Mouse (Mus musculus): ENCODE data around the gene Rps29.

DNA sequence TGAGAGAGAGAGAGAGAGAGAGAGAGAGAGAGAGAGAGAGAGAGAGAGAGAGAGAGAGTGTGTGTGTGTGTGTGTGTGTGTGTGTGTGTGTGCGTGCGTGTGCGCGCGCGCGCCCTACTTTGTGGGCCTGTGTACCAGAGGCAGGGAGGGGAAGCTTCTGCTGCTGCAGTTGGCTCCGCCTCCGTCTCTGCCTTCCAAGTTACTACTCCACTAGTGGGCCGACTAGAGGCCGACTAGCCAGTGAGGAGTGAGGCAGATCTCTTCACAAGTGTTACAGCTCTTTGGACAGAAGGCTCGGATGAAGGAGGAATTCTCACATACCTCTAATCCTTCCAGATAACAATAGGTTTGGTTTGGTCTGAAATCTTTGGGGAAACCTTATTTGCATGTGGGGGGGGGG lies 20.4 kb upstream of the Rps29 start:
- no peak for TF ChIP-seq FLI1 (IDR thresholded peaks at IDR 0.05; ENCODE audit: low read length)
- no peak for TF ChIP-seq GATA1 (IDR thresholded peaks at IDR 0.05; ENCODE audit: borderline replicate concordance, low read length)

Measured in megakaryocyte, embryonic 14.5 days (primary cell).